Mouse (Mus musculus): ENCODE measurements around the gene Ak5.

Ak5 gene

DNA sequence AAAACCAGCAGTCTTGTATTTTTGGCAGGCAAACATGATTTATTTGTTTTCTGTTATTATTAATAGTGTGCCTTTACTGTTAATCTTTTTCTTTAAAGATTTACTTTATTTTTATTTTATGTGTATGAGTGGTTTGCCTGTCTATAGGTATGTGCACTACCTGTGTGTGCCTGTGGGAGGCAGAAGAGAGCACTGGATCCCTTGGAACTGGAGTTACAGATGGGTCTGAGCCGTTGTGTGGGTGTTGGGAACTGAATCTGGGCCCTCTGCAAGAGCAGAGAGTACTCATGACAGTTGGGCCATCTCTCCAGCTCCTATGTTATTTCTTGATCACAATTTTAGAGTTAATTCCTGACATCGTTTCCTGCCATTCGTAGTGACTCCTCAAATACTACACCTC is 111.2 kb downstream of the Ak5 start:
- no peak for TF ChIP-seq GATA4 (IDR thresholded peaks at IDR 0.05; ENCODE audit: insufficient replicate concordance, low read length)

DNA sequence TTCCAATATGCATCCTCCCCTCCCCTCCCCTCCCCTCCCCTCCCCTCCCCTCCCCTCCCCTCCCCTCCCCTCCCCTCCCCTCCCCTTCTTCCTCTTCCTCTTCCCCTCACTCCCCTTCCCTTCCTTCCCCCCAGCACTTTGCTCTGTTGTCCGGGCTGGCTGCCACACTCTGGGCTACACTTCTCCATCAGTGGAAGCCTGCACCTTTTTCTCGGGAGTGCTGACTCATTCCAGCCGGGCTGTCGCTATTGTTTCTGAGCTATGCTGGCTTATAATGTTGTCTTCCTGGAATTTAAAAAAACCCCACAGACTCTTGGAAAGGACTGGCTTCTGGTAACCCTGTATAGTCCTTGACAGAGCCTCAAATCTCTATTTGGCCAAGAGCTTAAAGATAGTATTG is 111.7 kb downstream of the Ak5 start:
- TF ChIP-seq GATA4 (IDR thresholded peaks at IDR 0.05; ENCODE audit: insufficient replicate concordance, low read length) = no peak

DNA sequence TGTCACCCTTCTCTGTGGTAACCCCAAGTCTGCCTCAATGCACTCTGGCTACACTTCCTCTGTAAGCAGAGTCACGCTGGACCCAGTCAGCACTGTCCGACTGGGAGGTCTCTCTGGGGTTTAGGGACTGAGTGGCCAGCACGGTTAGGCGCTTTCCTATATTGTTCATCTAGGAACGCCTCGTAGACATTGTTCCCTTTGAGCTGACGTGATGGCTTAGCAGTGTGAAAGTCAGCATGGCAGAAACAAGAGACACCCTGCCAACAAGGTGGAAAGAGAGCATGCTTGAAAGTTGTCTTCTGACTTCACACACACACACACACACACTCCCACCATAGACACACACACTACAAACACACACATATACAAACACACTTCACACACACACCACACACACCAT is 112.9 kb downstream of the Ak5 start:
- no peak for TF ChIP-seq GATA4 (IDR thresholded peaks at IDR 0.05; ENCODE audit: insufficient replicate concordance, low read length)

DNA sequence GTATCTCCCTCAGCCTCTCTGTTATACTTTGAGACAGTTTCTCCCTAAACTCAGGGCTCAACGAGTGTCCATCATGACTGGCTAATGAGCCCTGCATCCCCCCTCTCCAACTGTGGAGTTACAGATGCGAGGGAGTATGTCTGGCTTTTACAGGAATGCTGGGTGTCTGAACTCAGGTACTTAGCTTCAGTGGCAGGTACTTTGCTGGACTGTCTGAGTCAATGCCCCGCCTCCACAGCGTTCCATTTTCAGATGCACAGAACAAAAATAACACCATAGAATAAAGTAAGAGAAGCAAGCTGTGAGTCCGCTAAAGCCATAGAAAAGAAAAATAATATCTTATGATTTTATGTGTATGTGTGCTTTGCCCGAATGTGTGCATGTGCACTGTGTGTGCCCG is 113.8 kb downstream of the Ak5 start:
- TF ChIP-seq GATA4 (IDR thresholded peaks at IDR 0.05; ENCODE audit: insufficient replicate concordance, low read length) = no peak

DNA sequence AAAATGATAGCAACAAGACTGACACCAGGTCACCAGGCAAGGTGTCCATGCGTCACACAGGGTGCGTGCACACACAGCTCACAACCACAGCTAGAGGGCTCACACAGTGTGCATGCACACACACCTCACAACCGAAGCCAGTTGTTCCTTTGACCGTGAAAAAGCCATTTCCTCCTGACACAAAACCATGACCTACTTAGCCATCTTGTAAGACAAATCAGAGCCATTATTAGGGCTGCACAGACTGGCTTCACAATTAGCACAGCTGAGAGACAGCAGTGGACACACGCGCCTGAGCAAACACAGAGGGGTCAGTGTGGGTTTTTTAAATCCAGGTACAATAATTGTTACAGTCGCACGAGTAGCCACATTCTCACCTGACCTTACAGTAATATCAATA is 115.5 kb downstream of the Ak5 start:
- TF ChIP-seq GATA4 (IDR thresholded peaks at IDR 0.05; ENCODE audit: insufficient replicate concordance, low read length) = no peak

DNA sequence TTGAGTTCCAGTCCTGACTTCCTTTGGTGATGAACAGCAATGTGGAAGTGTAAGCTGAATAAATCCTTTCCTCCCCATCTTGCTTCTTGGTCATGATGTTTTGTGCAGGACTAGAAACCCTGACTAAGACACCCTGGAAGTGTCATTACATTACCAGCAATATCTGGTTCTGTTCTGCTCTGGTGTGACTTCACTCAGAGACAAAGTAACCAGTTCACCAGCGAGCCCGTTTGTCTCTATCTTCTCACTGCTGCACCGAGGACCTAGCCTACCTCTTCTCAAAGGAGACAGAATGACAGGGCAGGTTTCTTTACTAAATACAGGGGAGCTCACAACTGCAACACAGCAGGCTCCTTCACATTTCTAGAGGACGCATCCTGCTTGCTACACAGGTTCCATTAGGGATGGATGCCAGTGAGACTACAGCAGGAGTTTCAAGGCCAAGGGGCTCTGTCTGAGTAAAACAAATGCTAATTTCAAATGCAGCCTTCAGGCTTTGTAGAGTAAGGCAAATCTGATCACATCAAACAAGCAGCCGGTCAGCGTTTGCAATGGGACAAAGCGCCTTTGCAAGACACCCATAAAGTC is 117.5 kb downstream of the Ak5 start:
- TF ChIP-seq GATA4 (IDR thresholded peaks at IDR 0.05; ENCODE audit: insufficient replicate concordance, low read length) = no peak

DNA sequence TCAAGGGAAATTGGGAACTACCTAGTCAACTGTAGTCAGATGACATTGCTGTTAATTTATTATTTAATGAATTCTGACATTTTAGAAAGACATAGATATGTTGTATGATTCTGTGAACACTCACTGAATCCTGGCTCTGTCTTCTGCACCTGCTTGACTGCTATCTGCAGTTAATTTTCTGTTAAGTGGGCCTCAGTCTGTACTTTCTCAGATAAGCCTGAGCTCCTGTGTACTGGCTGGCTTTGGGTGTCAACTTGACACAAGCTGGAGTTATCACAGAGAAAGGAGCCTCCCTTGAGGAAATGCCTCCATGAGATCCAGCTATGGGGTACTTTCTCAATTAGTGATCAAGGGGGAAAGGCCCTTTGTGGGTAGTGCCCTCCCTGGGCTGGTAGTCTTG is 118.1 kb downstream of the Ak5 start:
- TF ChIP-seq GATA4 (IDR thresholded peaks at IDR 0.05; ENCODE audit: insufficient replicate concordance, low read length) = no peak

DNA sequence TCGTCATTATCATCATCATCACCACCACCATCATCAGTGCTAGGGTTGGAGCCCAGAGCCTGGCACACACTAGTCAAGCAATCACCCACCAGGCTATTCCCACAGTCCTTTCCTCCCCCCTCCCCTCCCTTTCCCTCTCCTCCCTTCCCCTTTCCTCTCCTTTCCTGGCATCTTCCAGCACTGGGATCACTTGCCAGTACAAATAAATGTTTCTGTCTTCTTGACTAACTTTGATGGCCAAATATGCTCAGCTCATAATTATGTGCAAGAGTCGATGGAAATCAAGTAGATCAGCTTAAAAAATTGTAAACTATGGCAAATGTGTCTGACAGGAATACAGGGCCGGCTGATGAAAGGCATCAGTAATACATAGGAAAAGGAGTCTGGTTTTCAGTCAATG is 123.2 kb downstream of the Ak5 start:
- no peak for TF ChIP-seq GATA4 (IDR thresholded peaks at IDR 0.05; ENCODE audit: insufficient replicate concordance, low read length)

DNA sequence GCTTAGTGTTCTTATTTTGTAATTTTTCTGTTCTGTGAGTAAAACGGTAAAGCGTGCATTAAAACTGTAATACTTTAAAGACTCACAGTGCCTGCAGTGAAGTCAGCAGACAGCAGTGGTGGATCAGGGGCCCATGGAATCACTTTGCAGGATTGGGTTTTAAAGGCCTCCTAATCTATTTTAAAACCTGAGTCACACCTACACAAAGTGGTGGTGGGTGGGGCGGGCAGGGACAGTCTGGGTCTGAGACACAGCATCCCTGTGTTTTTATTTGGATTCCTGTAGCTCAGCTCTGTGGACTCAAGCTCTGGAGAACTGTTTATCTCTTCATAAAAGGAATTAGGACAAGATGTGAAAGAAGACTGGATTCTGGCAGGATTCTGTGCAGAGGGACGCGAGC is 125.9 kb downstream of the Ak5 start:
- no peak for TF ChIP-seq GATA4 (IDR thresholded peaks at IDR 0.05; ENCODE audit: insufficient replicate concordance, low read length)

DNA sequence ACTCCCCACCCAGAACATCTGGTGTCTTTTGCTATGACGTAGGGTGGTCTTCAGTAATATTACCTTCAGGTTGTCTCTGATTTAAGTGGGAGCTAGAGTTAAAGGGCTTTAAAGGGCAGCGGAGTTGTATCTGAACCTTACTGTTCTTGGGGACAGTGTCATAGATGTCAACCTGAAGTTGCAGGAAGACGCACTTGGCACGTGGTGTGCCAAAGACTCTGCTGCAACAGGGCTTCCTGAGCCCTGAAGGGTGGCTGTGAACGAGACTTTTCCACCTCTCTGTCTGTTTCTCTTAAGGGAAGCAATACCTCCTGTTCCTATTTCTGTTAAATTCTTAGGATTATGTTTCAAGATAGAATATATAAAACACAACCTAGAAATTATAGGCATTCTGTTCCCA is 137.8 kb downstream of the Ak5 start:
- no peak for TF ChIP-seq GATA4 (IDR thresholded peaks at IDR 0.05; ENCODE audit: insufficient replicate concordance, low read length)

DNA sequence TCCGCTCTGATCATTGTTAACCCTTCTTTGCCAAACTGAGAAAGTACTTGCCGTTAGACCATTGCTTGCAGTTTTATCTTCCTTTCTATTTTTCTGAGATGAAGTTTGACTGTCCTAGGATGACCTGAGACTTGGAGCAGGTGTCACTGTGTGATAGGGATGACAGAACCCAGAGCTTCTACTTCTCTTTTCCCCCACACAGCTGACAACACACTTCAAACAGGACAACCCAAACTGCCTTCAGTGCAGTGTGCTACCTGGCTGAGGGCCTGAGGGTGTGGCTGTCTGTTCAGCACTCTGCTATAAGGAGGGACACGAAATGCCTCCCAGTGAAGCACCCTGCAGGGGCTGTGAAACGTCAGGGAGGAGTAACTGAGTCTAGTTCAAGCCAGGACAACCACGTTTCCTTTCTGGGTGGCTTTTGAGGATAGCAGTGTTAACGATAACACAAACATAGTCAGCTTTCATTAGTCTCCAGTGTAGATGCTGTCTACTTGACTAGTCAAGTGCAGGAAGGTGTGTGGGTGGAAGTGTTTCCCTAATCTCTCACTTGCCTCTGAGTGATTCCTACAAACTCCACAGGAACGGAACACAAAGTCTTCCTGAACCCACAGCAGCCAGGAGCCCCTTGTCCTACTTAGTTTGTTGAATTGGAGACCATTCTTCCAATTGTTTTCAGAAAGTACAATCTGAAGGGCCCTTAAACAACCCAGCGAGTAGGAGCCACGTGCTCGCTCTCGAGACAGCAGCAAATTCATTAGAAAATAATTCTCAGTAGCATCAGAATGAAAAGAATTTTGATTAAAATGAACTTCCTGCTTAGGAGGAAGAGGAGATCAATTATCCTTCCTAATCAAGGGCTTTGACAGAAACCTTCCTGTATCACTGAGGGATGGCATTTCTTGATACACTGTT is 138.8 kb downstream of the Ak5 start:
- no peak for TF ChIP-seq GATA4 (IDR thresholded peaks at IDR 0.05; ENCODE audit: insufficient replicate concordance, low read length)

DNA sequence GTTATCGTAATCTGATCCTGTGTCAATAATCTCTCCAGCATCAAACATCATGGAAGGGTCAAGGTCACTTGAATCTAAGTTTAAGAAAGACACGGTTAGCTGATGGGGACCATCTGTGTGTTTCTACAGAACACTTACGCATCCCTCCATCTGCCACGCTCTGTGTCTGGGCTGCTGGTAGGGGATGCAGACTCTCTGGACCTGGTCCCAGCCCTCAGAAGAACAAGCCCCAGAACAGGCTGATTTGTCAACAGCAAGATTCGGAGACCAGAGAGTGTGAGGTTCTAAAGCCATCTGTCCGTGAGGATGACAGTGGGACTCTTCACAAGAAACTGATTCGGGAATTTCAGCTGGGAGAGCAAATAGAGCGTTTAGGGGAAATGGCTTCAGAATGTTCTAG is 141.4 kb downstream of the Ak5 start:
- no peak for TF ChIP-seq GATA4 (IDR thresholded peaks at IDR 0.05; ENCODE audit: insufficient replicate concordance, low read length)

DNA sequence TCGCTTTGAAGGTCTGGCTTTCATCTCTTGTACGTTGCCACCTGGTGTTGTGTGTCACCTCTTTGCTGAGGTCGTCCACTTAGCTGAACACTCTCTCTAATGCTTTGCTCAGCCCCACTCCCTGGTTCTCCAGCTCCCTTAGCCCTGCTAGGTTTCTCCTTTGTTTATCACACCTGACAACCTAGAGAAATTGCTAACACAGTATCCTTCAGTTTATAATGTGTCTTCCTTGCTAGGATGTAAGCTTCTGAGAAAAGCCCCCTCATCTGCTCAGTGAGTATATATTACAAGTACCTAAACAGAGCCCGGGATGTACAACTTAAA is 144.9 kb downstream of the Ak5 start:
- no peak for TF ChIP-seq GATA4 (IDR thresholded peaks at IDR 0.05; ENCODE audit: insufficient replicate concordance, low read length)

DNA sequence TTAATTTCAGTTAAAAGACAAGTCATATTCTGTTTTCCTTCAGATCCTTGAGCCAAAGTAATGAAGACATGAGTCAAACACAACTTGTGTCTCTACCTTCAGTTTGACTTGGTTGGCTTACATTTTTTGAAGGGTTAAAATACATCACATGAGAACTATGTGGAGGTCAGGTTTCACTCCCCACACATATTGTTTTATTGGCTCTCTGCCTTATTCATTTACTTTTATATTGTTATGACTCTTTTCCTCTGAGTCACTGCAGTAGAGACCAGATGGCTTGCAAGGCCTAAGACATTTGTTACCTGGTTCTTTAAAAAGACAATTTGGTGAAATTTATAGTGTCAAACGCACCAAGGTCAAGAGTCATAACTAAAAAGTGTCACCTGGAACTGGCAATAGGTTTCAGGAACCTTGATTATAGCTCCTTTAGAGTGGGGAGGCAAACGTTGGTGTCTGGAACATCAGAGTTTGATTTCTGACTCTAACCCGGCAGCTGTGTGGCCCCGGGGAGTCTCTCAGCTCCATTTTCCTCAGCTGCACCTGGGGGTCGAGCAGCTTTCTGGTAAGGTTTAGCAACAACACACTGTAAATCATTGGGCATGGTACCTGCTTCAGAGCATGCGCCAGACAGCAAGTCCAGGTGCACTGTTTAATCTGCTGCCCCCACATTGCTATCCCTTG is 145.4 kb downstream of the Ak5 start:
- TF ChIP-seq GATA4 (IDR thresholded peaks at IDR 0.05; ENCODE audit: insufficient replicate concordance, low read length) = no peak

DNA sequence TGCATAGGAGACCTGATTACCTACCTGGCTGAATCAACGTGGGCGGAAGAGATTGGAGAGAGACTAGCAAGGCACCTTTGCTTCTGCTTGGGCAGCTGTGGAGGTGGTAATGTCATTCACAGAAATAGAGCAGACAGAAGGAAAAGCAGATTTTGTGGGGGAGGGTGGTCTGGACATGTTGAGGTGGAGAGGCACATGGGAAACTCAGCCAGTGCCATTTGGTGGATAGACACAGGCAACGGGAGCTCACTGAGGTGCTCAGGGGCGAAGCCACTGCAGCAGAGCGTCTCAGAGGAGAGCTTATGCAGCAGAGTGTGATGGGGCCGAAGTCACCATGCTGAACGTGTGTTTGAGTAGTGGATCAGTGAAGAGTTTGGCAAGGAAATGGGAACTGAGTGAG is 147.1 kb downstream of the Ak5 start:
- no peak for TF ChIP-seq GATA4 (IDR thresholded peaks at IDR 0.05; ENCODE audit: insufficient replicate concordance, low read length)

DNA sequence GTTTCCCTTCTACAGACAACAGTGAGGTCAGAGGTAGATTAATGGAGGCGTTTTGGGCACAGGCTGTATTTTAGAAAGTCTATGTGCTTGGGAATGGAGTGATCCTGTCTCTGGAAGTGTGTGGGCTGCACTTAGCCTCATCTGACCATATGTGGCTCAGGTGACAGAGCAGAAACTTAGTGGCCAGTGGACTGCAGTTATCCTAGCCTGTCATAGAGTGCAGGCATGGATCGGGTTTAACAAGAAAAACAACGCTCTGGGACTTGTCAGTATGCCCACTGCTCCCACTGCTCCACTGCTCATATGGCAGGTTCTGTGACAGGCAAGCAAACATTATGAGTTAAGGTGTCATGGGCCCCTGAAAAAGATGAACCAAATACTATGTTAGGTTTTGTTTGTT is 148.1 kb downstream of the Ak5 start:
- no peak for TF ChIP-seq GATA4 (IDR thresholded peaks at IDR 0.05; ENCODE audit: insufficient replicate concordance, low read length)
